Mouse (Mus musculus): ENCODE data around the gene Klrc3. TPM values are rescaled to one million over a fixed set of nuclear protein-coding genes. Genes with fewer than 3 reads are reported as not detected.

Gene Klrc3
- total and polyA plus RNA-seq, 3 experiments, result not detected

Other genes starting within 250 kb of the Klrc3 start
- gene Clec1b, start 246.0 kb downstream of the Klrc3 start, total RNA-seq (2012; rRNA removed), result not detected in 2 replicates
- gene Clec1b, start 246.0 kb downstream of the Klrc3 start, polyA plus RNA-seq (2012; ENCODE audit: insufficient read depth in 1 of 2, insufficient read length in 2 of 2, low read depth in 1 of 2, low replicate concordance in 2 of 2, missing spikeins in 1 of 2), result not detected
- gene Clec9a, start 234.5 kb downstream of the Klrc3 start, total RNA-seq (2012; rRNA removed), result not detected in 2 replicates
- gene Clec9a, start 234.5 kb downstream of the Klrc3 start, polyA plus RNA-seq (2012; ENCODE audit: insufficient read depth in 1 of 2, insufficient read length in 2 of 2, low read depth in 1 of 2, low replicate concordance in 2 of 2, missing spikeins in 1 of 2), result not detected
- gene Clec1a, start 191.3 kb downstream of the Klrc3 start, total RNA-seq (2012; rRNA removed), result not detected in 2 replicates
- gene Clec1a, start 191.3 kb downstream of the Klrc3 start, polyA plus RNA-seq (2012; ENCODE audit: insufficient read depth in 1 of 2, insufficient read length in 2 of 2, low read depth in 1 of 2, low replicate concordance in 2 of 2, missing spikeins in 1 of 2), result not detected
- 0.03 TPM in 1 of 2 replicates, not detected in the other for gene Olr1, start 136.2 kb downstream of the Klrc3 start, total RNA-seq (2012; rRNA removed)
- under 1 TPM in 1 of 2 experiments, not detected in 1; 0.06 TPM for gene Olr1, start 136.2 kb downstream of the Klrc3 start, polyA plus RNA-seq (2012; ENCODE audit: insufficient read depth in 1 of 2, insufficient read length in 2 of 2, low read depth in 1 of 2, low replicate concordance in 2 of 2, missing spikeins in 1 of 2)
- gene Tmem52b, start 130.8 kb downstream of the Klrc3 start, total RNA-seq (2012; rRNA removed), result not detected in 2 replicates
- gene Tmem52b, start 130.8 kb downstream of the Klrc3 start, polyA plus RNA-seq (2012; ENCODE audit: insufficient read depth in 1 of 2, insufficient read length in 2 of 2, low read depth in 1 of 2, low replicate concordance in 2 of 2, missing spikeins in 1 of 2), result not detected
- gene Gabarapl1, start 110.2 kb downstream of the Klrc3 start, total RNA-seq (2012; rRNA removed), result 61.3 and 65.7 TPM in 2 replicates
- 10 to 100 TPM in 1 of 2 experiments, not detected in 1; 99.5 TPM for gene Gabarapl1, start 110.2 kb downstream of the Klrc3 start, polyA plus RNA-seq (2012; ENCODE audit: insufficient read depth in 1 of 2, insufficient read length in 2 of 2, low read depth in 1 of 2, low replicate concordance in 2 of 2, missing spikeins in 1 of 2)
- gene Klre1, start 65.4 kb downstream of the Klrc3 start, total RNA-seq (2012; rRNA removed), result not detected in 2 replicates
- not detected for gene Klre1, start 65.4 kb downstream of the Klrc3 start, polyA plus RNA-seq (2012; ENCODE audit: insufficient read depth in 1 of 2, insufficient read length in 2 of 2, low read depth in 1 of 2, low replicate concordance in 2 of 2, missing spikeins in 1 of 2)
- gene Klrd1, start 51.6 kb downstream of the Klrc3 start, total RNA-seq (2012; rRNA removed), result not detected in 2 replicates
- gene Klrd1, start 51.6 kb downstream of the Klrc3 start, polyA plus RNA-seq (2012; ENCODE audit: insufficient read depth in 1 of 2, insufficient read length in 2 of 2, low read depth in 1 of 2, low replicate concordance in 2 of 2, missing spikeins in 1 of 2), result not detected
- gene Klrk1, start 19.5 kb downstream of the Klrc3 start, total RNA-seq (2012; rRNA removed), result not detected in 2 replicates
- gene Klrk1, start 19.5 kb downstream of the Klrc3 start, polyA plus RNA-seq (2012; ENCODE audit: insufficient read depth in 1 of 2, insufficient read length in 2 of 2, low read depth in 1 of 2, low replicate concordance in 2 of 2, missing spikeins in 1 of 2), result not detected
- gene Klrc2, start 17.4 kb upstream of the Klrc3 start, total RNA-seq (2012; rRNA removed), result not detected in 2 replicates
- gene Klrc2, start 17.4 kb upstream of the Klrc3 start, polyA plus RNA-seq (2012; ENCODE audit: insufficient read depth in 1 of 2, insufficient read length in 2 of 2, low read depth in 1 of 2, low replicate concordance in 2 of 2, missing spikeins in 1 of 2), result not detected
- gene Klrc1, start 35.6 kb upstream of the Klrc3 start, total RNA-seq (2012; rRNA removed), result not detected in 2 replicates
- gene Klrc1, start 35.6 kb upstream of the Klrc3 start, polyA plus RNA-seq (2012; ENCODE audit: insufficient read depth in 1 of 2, insufficient read length in 2 of 2, low read depth in 1 of 2, low replicate concordance in 2 of 2, missing spikeins in 1 of 2), result not detected
- not detected in 2 replicates for gene Klri1, start 73.8 kb upstream of the Klrc3 start, total RNA-seq (2012; rRNA removed)
- not detected for gene Klri1, start 73.8 kb upstream of the Klrc3 start, polyA plus RNA-seq (2012; ENCODE audit: insufficient read depth in 1 of 2, insufficient read length in 2 of 2, low read depth in 1 of 2, low replicate concordance in 2 of 2, missing spikeins in 1 of 2)
- gene Klri2, start 97.1 kb upstream of the Klrc3 start, total RNA-seq (2012; rRNA removed), result not detected in 2 replicates
- gene Klri2, start 97.1 kb upstream of the Klrc3 start, polyA plus RNA-seq (2012; ENCODE audit: insufficient read depth in 1 of 2, insufficient read length in 2 of 2, low read depth in 1 of 2, low replicate concordance in 2 of 2, missing spikeins in 1 of 2), result not detected
- gene Gm156, start 140.9 kb upstream of the Klrc3 start, total RNA-seq (2012; rRNA removed), result not detected in 2 replicates
- gene Gm156, start 140.9 kb upstream of the Klrc3 start, polyA plus RNA-seq (2012; ENCODE audit: insufficient read depth in 1 of 2, insufficient read length in 2 of 2, low read depth in 1 of 2, low replicate concordance in 2 of 2, missing spikeins in 1 of 2), result not detected
- not detected in 2 replicates for gene Gm17631, start 219.3 kb upstream of the Klrc3 start, total RNA-seq (2012; rRNA removed)
- gene Gm17631, start 219.3 kb upstream of the Klrc3 start, polyA plus RNA-seq (2012; ENCODE audit: insufficient read depth in 1 of 2, insufficient read length in 2 of 2, low read depth in 1 of 2, low replicate concordance in 2 of 2, missing spikeins in 1 of 2), result not detected
- not detected in 2 replicates for gene Klra17, start 233.3 kb upstream of the Klrc3 start, total RNA-seq (2012; rRNA removed)
- gene Klra17, start 233.3 kb upstream of the Klrc3 start, polyA plus RNA-seq (2012; ENCODE audit: insufficient read depth in 1 of 2, insufficient read length in 2 of 2, low read depth in 1 of 2, low replicate concordance in 2 of 2, missing spikeins in 1 of 2), result not detected

All from MEL (cell line).